Mouse (Mus musculus): ENCODE measurements around the gene Bsnd. TPM values are rescaled to one million over a fixed set of nuclear protein-coding genes. Genes with fewer than 3 reads are reported as not detected.

Bsnd gene
- total RNA-seq, 2 experiments from 2014 or later, result not detected

Other genes starting within 250 kb of the Bsnd start
- 10 to 100 TPM; 35.2 to 42.8 TPM for gene Usp24, start 176.1 kb downstream of the Bsnd start, total RNA-seq (2021)
- gene Pcsk9, start 28.0 kb downstream of the Bsnd start, total RNA-seq (2021), result under 1 TPM; 0.17 to 0.23 TPM
- 10 to 100 TPM; 72.3 to 77.3 TPM for gene Dhcr24, start 68.8 kb upstream of the Bsnd start, total RNA-seq (2021)
- not detected for gene Lexm, start 125.0 kb upstream of the Bsnd start, total RNA-seq (2021)
- gene Ttc22, start 130.1 kb upstream of the Bsnd start, total RNA-seq (2021), result under 1 TPM; 0.38 to 0.59 TPM
- gene Pars2, start 158.8 kb upstream of the Bsnd start, total RNA-seq (2021), result 1 to 10 TPM; 6.2 to 6.4 TPM
- 10 to 100 TPM; 40.1 to 47.6 TPM for gene Ttc4, start 186.7 kb upstream of the Bsnd start, total RNA-seq (2021)
- gene Mroh7, start 238.6 kb upstream of the Bsnd start, total RNA-seq (2021), result 1 to 10 TPM; 2.0 to 2.4 TPM
- gene Fam151a, start 241.6 kb upstream of the Bsnd start, total RNA-seq (2021), result not detected

Data from layer of hippocampus, postnatal 25 days (tissue).